24 mouse cellular contexts compared by ENCODE assay signal in genomic region chr19:32092358-32092757, GRCm38 (mm10).
"Had no signal": no experiment of that assay in that cellular context is flagged by ENCODE, and none has a peak within 500 bp of the region (broad histone marks: within the 10 kb centered on the region; RNA-seq: fewer than 3 reads in every experiment).

No protein-coding gene starts in this region.

- H3K9ac ChIP-seq: heart, embryonic 12.5 days; hindbrain, embryonic 12.5 days; hindbrain, embryonic 14.5 days; limb, embryonic 13.5 days; limb, embryonic 15.5 days; liver, embryonic 12.5 days; liver, embryonic 14.5 days had no signal

- H3K9me3 ChIP-seq: heart, embryonic 12.5 days; hindbrain, embryonic 10.5 days; hindbrain, embryonic 12.5 days; limb, embryonic 13.5 days; limb, embryonic 15.5 days; liver, embryonic 12.5 days had no signal

- H3K4me2 ChIP-seq: heart, embryonic 12.5 days; hindbrain, embryonic 12.5 days; hindbrain, embryonic 14.5 days; limb, embryonic 13.5 days; limb, embryonic 15.5 days; liver, embryonic 12.5 days had no signal

- H3K27ac ChIP-seq: heart, adult 2 months; hindbrain, embryonic 10.5 days; hindbrain, embryonic 12.5 days; hindbrain, embryonic 14.5 days; limb, embryonic 13.5 days; limb, embryonic 15.5 days; liver, embryonic 12.5 days; liver, embryonic 14.5 days had no signal

- ATAC-seq: hindbrain, embryonic 16.5 days; inflammation-experienced regulatory T-cells, adult 6 months; liver, embryonic 12.5 days had no signal

- H3K4me3 ChIP-seq: heart, adult 2 months; heart, embryonic 12.5 days; hindbrain, embryonic 10.5 days; hindbrain, embryonic 12.5 days; limb, embryonic 13.5 days; limb, embryonic 15.5 days; liver, embryonic 12.5 days had no signal

- DNase-seq: gastrocnemius, postnatal 14 days; gastrocnemius, postnatal 36 days; heart, adult 11 months; heart, adult 2 months; heart, postnatal 10 days; heart, postnatal 4 days; kidney, adult 11 months; kidney, adult 2 months; kidney, adult 9 months; kidney, postnatal 10 days; kidney, postnatal 25 days; layer of hippocampus, adult 9-11 months; layer of hippocampus, postnatal 36 days; left cerebral cortex, postnatal 4 days had no signal

- H3K36me3 ChIP-seq: heart, embryonic 12.5 days; hindbrain, embryonic 10.5 days; hindbrain, embryonic 12.5 days; limb, embryonic 13.5 days; limb, embryonic 15.5 days; liver, embryonic 12.5 days had no signal

- H3K4me1 ChIP-seq: heart, embryonic 12.5 days; hindbrain, embryonic 10.5 days; hindbrain, embryonic 12.5 days; limb, embryonic 13.5 days; limb, embryonic 15.5 days; liver, embryonic 12.5 days had no signal

- H3K27me3 ChIP-seq: heart, embryonic 12.5 days; hindbrain, embryonic 12.5 days; limb, embryonic 13.5 days; limb, embryonic 15.5 days; liver, embryonic 12.5 days had no signal
